ENCODE assay signal across 8 mouse cellular contexts in genomic region chr2:122701012-122701411, GRCm38 (mm10). TPM values are rescaled to one million over a fixed set of nuclear protein-coding genes. Genes with fewer than 3 reads are reported as not detected.
DNase-seq lines count a peak whose midpoint lies in the region; ATAC-seq and TF ChIP-seq lines count a peak whose summit lies in the region.

No protein-coding gene starts in this region.

- peaks cover 4% of the 10 kb centered on the region; the same call in 1 of the 2 replicates for H3K4me1 ChIP-seq in lung, embryonic 15.5 days
- H3K4me1 ChIP-seq in intestine, postnatal 0 days (replicated peaks; ENCODE audit: control insufficient read depth, insufficient read depth, low read length), result peaks cover 5% of the 10 kb centered on the region
- H3K4me1 ChIP-seq in neural tube, embryonic 15.5 days, result peaks cover 35% of the 10 kb centered on the region

- peak overlapping the region; percentile 80 for H3K4me2 ChIP-seq in lung, embryonic 15.5 days
- peak overlapping the region; percentile 80 for H3K4me2 ChIP-seq in intestine, postnatal 0 days (replicated peaks; ENCODE audit: low read depth)
- H3K4me2 ChIP-seq in neural tube, embryonic 15.5 days, result peak overlapping the region; percentile 85

- H3K9ac ChIP-seq in lung, embryonic 15.5 days, result peak overlapping the region; percentile 1; the same call in 1 of the 2 replicates
- peak overlapping the region; percentile 86 for H3K9ac ChIP-seq in intestine, postnatal 0 days (ENCODE audit: low read depth, low read length)
- H3K9ac ChIP-seq in neural tube, embryonic 15.5 days (replicated peaks), result peak overlapping the region; percentile 81

- no peaks in the 10 kb centered on the region for H3K9me3 ChIP-seq in lung, embryonic 15.5 days
- H3K9me3 ChIP-seq in intestine, postnatal 0 days (ENCODE audit: control insufficient read depth), result no peaks in the 10 kb centered on the region
- H3K9me3 ChIP-seq in neural tube, embryonic 15.5 days (replicated peaks), result no peaks in the 10 kb centered on the region

- H3K36me3 ChIP-seq in lung, embryonic 15.5 days, result no peaks in the 10 kb centered on the region
- no peaks in the 10 kb centered on the region for H3K36me3 ChIP-seq in intestine, postnatal 0 days (ENCODE audit: control insufficient read depth, insufficient read depth)
- no peaks in the 10 kb centered on the region for H3K36me3 ChIP-seq in neural tube, embryonic 15.5 days

- no peak for ATAC-seq in cerebellum, adult (ENCODE audit: insufficient number of reproducible peaks, low FRiP score, low TSS enrichment)
- ATAC-seq in lung, embryonic 15.5 days (ENCODE audit: borderline replicate concordance, extremely low read depth, low FRiP score, low TSS enrichment), result no peak
- ATAC-seq in intestine, postnatal 0 days, result no peak
- no peak for ATAC-seq in neural tube, embryonic 15.5 days (ENCODE audit: low FRiP score)

- no peak overlapping the region for H3K27ac ChIP-seq in lung, embryonic 15.5 days
- H3K27ac ChIP-seq in intestine, postnatal 0 days (ENCODE audit: low read depth, low read length), result no peak overlapping the region
- H3K27ac ChIP-seq in neural tube, embryonic 15.5 days (replicated peaks), result no peak overlapping the region

- no peak for TF ChIP-seq CTCF in intestine, postnatal 0 days (IDR thresholded peaks at IDR 0.05; ENCODE audit: low read depth)

- H3K27me3 ChIP-seq in lung, embryonic 15.5 days, result no peaks in the 10 kb centered on the region
- H3K27me3 ChIP-seq in intestine, postnatal 0 days (replicated peaks; ENCODE audit: control insufficient read depth, insufficient read depth, low read length), result no peaks in the 10 kb centered on the region
- no peaks in the 10 kb centered on the region for H3K27me3 ChIP-seq in neural tube, embryonic 15.5 days (replicated peaks)

- peak overlapping the region; percentile 85 for H3K4me3 ChIP-seq in lung, embryonic 15.5 days
- H3K4me3 ChIP-seq in intestine, postnatal 0 days (ENCODE audit: low read depth, low read length), result peak overlapping the region; percentile 90
- H3K4me3 ChIP-seq in neural tube, embryonic 15.5 days (replicated peaks), result peak overlapping the region; percentile 83

- 47% methylated on average over 8 of the region's 8 CpGs for WGBS in lung, embryonic 15.5 days
- WGBS in intestine, postnatal 0 days, result 58% methylated on average over 8 of the region's 8 CpGs
- WGBS in neural tube, embryonic 15.5 days, result 68% methylated on average over 8 of the region's 8 CpGs

- DNase-seq in cerebellum, adult 9-10 months, result peak; percentile 5
- DNase-seq in lung, postnatal 10 days, result no peak
- DNase-seq in adrenal gland, adult 18-20 months (ENCODE audit: low spot score in 2 of 2), result no peak
- DNase-seq in right cerebral cortex, postnatal 10 days (ENCODE audit: low spot score in 2 of 2), result no peak

RNA-seq across cellular contexts. Expression of gene Slc30a4, which starts 1.5 kb away (rescaled TPM):
- 6.7 and 6.8 TPM in 2 replicates for polyA plus RNA-seq in lung, embryonic 15.5 days (2015; fragmentation: Nextera tagmentation; extraction: Ambion mirVana)
- polyA plus RNA-seq in intestine, postnatal 0 days (2015; fragmentation: Nextera tagmentation; extraction: Ambion mirVana), result 13.4 and 13.7 TPM in 2 replicates
- polyA plus RNA-seq in neural tube, embryonic 15.5 days (2015; fragmentation: Nextera tagmentation; extraction: Ambion mirVana), result 6.5 and 6.7 TPM in 2 replicates
- 10 to 100 TPM; 26.3 to 32.9 TPM for total RNA-seq in adrenal gland, adult 18-20 months (2021)

RNA-seq across cellular contexts. Expression of gene Bloc1s6, which starts 37.3 kb away (rescaled TPM):
- polyA plus RNA-seq in lung, embryonic 15.5 days (2015; fragmentation: Nextera tagmentation; extraction: Ambion mirVana), result 44.0 and 45.4 TPM in 2 replicates
- 34.6 and 38.3 TPM in 2 replicates for polyA plus RNA-seq in intestine, postnatal 0 days (2015; fragmentation: Nextera tagmentation; extraction: Ambion mirVana)
- 80.0 and 87.8 TPM in 2 replicates for polyA plus RNA-seq in neural tube, embryonic 15.5 days (2015; fragmentation: Nextera tagmentation; extraction: Ambion mirVana)
- 10 to 100 TPM; 22.0 to 30.6 TPM for total RNA-seq in adrenal gland, adult 18-20 months (2021)

Comparison
In these comparisons a context has a peak if more than half of its experiments do, and no peak if none do; other contexts are left out.
1. H3K9ac ChIP-seq: peak in every context shown above with its lines; median percentile 86 in intestine, postnatal 0 days; 81 in neural tube, embryonic 15.5 days; 1 in lung, embryonic 15.5 days.